Mouse (Mus musculus) B cell, adult 67 days (primary cell): ENCODE data around the gene Casp3. TPM values are rescaled to one million over a fixed set of nuclear protein-coding genes. Genes with fewer than 3 reads are reported as not detected.

ENCODE experiments used
- total RNA-seq, 2 experiments: library from RNA; stranded (reverse); gene quantifications; 4 replicates each; pipeline ENCODE4 v1.2.4; 2023

The Casp3 gene
- total RNA-seq, result 10 to 100 TPM; 11.9 to 20.9 TPM

GRCm38 (mm10) chr8:46616879-46617689 lies at the start of gene Casp3, which contains the start of gene Primpol:
Casp3 (plus strand) TSS chr8:46617291.
Primpol (minus strand) TSS chr8:46617212.

Other genes starting within 250 kb of the Casp3 start
- 10 to 100 TPM; 31.9 to 35.4 TPM for gene Acsl1, start 146.3 kb upstream of the Casp3 start, total RNA-seq
- 10 to 100 TPM in 1 of 2 experiments, 1 to 10 TPM in 1; 6.7 to 15.2 TPM for gene Cenpu, start 65.3 kb upstream of the Casp3 start, total RNA-seq
- gene Primpol, start 79 bp upstream of the Casp3 start, total RNA-seq, result 10 to 100 TPM; 28.7 to 32.4 TPM
- gene Irf2, start 122.4 kb downstream of the Casp3 start, total RNA-seq, result 100 to 1,000 TPM; 332 to 350 TPM